Mouse (Mus musculus) midbrain, embryonic 15.5 days (tissue): ENCODE results near the gene Adgre1. TPM values are rescaled to one million over a fixed set of nuclear protein-coding genes. Genes with fewer than 3 reads are reported as not detected.

Experiments used
- ATAC-seq: fragments of 200-750 bp; cut with Nextera tagmentation; replicated peaks from 2 replicates; pipeline ENCODE4 v1.8.0; 2017; ENCODE audit warnings: moderate TSS enrichment
- H3K27ac ChIP-seq: fragments of 300-500 bp; sonication (generic); 2 replicates; pipeline ENCODE4 v1.5.1; 2015; ENCODE audit warnings: mild to moderate bottlenecking, inconsistent platforms
- H3K27me3 ChIP-seq: fragments of 300-500 bp; sonication (generic); replicated peaks from 2 replicates; pipeline ENCODE4 v1.6.1; 2015; ENCODE audit warnings: inconsistent platforms
- H3K36me3 ChIP-seq: fragments of 300-500 bp; sonication (generic); replicated peaks from 2 replicates; pipeline ENCODE4 v1.6.1; 2015; ENCODE audit warnings: inconsistent platforms
- H3K4me1 ChIP-seq: fragments of 300-500 bp; sonication (generic); 2 replicates; pipeline ENCODE4 v1.6.1; 2015; ENCODE audit warnings: inconsistent platforms
- H3K4me2 ChIP-seq: fragments of 300-500 bp; sonication (generic); 2 replicates; pipeline ENCODE4 v1.6.1; 2015; ENCODE audit warnings: inconsistent platforms, mild to moderate bottlenecking, moderate library complexity
- H3K4me3 ChIP-seq: fragments of 300-500 bp; sonication (generic); 2 replicates; pipeline ENCODE4 v1.5.1; 2015; ENCODE audit warnings: mild to moderate bottlenecking, inconsistent platforms
- H3K9ac ChIP-seq: fragments of 300-500 bp; sonication (generic); 2 replicates; pipeline ENCODE4 v1.6.1; 2015; ENCODE audit warnings: mild to moderate bottlenecking, inconsistent platforms
- H3K9me3 ChIP-seq: fragments of 300-500 bp; sonication (generic); 2 replicates; pipeline ENCODE4 v1.6.1; 2016; ENCODE audit warnings: inconsistent platforms
- WGBS: fragments of 180-500 bp; shearing (Covaris S2); methylation state at CpG from one replicate; pipeline ENCODE4 v1.1.7; 2015; ENCODE audit warnings: mixed read lengths; 5-methylcytosine and 5-hydroxymethylcytosine counted together
- polyA plus RNA-seq: library from polyadenylated mRNA; unstranded; fragments of >200 nt; fragmentation: Nextera tagmentation; extraction: Ambion mirVana; gene quantifications from 2 replicates; pipeline ENCODE4 v1.2.1, GENCODE M21; 2015

The Adgre1 gene
- polyA plus RNA-seq, 1 experiment from 2014 or later: 4.5 TPM

GRCm38 (mm10) chr17:57341568-57341967 is 16.9 kb upstream of the Adgre1 start:
- H3K4me2 ChIP-seq: no peak overlapping the region
- H3K27ac ChIP-seq: no peak overlapping the region
- ATAC-seq: no peak
- H3K4me3 ChIP-seq: no peak overlapping the region
- 73% methylated on average over 4 of the region's 4 CpGs for WGBS
- H3K9me3 ChIP-seq: no peaks in the 10 kb centered on the region
- H3K36me3 ChIP-seq: no peaks in the 10 kb centered on the region
- H3K9ac ChIP-seq: no peak overlapping the region
- H3K27me3 ChIP-seq: no peaks in the 10 kb centered on the region
- no peaks in the 10 kb centered on the region for H3K4me1 ChIP-seq

- H3K9ac ChIP-seq: no peak overlapping the region
- 70% methylated on average over 2 of the region's 2 CpGs for WGBS
- no peak for ATAC-seq
These were observed 14.3 kb upstream of the Adgre1 start for GRCm38 (mm10) chr17:57344029-57344707.

GRCm38 (mm10) chr17:57347017-57347416 is 11.5 kb upstream of the Adgre1 start:
- Histone ChIP-seq H3K4me2 (no peak overlapping the region), H3K27ac (no peak overlapping the region), H3K9me3 (no peaks in the 10 kb centered on the region), H3K36me3 (no peaks in the 10 kb centered on the region), H3K4me1 (no peaks in the 10 kb centered on the region), H3K4me3 (no peak overlapping the region), H3K27me3 (no peaks in the 10 kb centered on the region), H3K9ac (no peak overlapping the region)
- ATAC-seq: no peak
- 79% methylated on average over 6 of the region's 6 CpGs for WGBS

More at GRCm38 (mm10) chr17:57344029-57344707, 14.3 kb upstream of the Adgre1 start:
- no peaks in the 10 kb centered on the region for H3K4me1 ChIP-seq
- no peaks in the 10 kb centered on the region for H3K27me3 ChIP-seq
- no peak overlapping the region for H3K4me3 ChIP-seq
- no peaks in the 10 kb centered on the region for H3K36me3 ChIP-seq
- H3K4me2 ChIP-seq: no peak overlapping the region
- no peak overlapping the region for H3K27ac ChIP-seq
- no peaks in the 10 kb centered on the region for H3K9me3 ChIP-seq

- Histone ChIP-seq H3K27me3 (no peaks in the 10 kb centered on the region), H3K4me2 (no peak overlapping the region), H3K36me3 (no peaks in the 10 kb centered on the region), H3K9me3 (no peaks in the 10 kb centered on the region), H3K4me3 (no peak overlapping the region), H3K4me1 (no peaks in the 10 kb centered on the region), H3K9ac (no peak overlapping the region), H3K27ac (no peak overlapping the region)
- no peak for ATAC-seq
- 89% methylated on average over 2 of the region's 2 CpGs for WGBS
These were observed 10.7 kb upstream of the Adgre1 start for GRCm38 (mm10) chr17:57347781-57348180.

GRCm38 (mm10) chr17:57349067-57349466 is 9.4 kb upstream of the Adgre1 start:
- Histone ChIP-seq H3K36me3 (no peaks in the 10 kb centered on the region), H3K27ac (no peak overlapping the region), H3K4me1 (no peaks in the 10 kb centered on the region), H3K27me3 (no peaks in the 10 kb centered on the region), H3K9me3 (no peaks in the 10 kb centered on the region), H3K9ac (no peak overlapping the region), H3K4me3 (no peak overlapping the region), H3K4me2 (no peak overlapping the region)
- ATAC-seq: no peak
- WGBS: 71% methylated on average over 5 of the region's 5 CpGs

GRCm38 (mm10) chr17:57350212-57350611 is 8.3 kb upstream of the Adgre1 start:
- no peak overlapping the region for H3K4me3 ChIP-seq
- WGBS: 85% methylated on average over 5 of the region's 5 CpGs
- no peaks in the 10 kb centered on the region for H3K4me1 ChIP-seq
- no peak for ATAC-seq
- H3K36me3 ChIP-seq: no peaks in the 10 kb centered on the region
- no peak overlapping the region for H3K4me2 ChIP-seq
- no peaks in the 10 kb centered on the region for H3K9me3 ChIP-seq
- H3K9ac ChIP-seq: no peak overlapping the region
- H3K27ac ChIP-seq: no peak overlapping the region
- no peaks in the 10 kb centered on the region for H3K27me3 ChIP-seq

- Histone ChIP-seq H3K36me3 (no peaks in the 10 kb centered on the region), H3K4me3 (no peak overlapping the region), H3K9ac (no peak overlapping the region), H3K27ac (no peak overlapping the region), H3K4me1 (no peaks in the 10 kb centered on the region), H3K27me3 (no peaks in the 10 kb centered on the region), H3K9me3 (no peaks in the 10 kb centered on the region), H3K4me2 (no peak overlapping the region)
- ATAC-seq: no peak
- WGBS: 89% methylated on average over 9 of the region's 9 CpGs
These were observed 7.4 kb upstream of the Adgre1 start for GRCm38 (mm10) chr17:57351107-57351506.

- WGBS: 88% methylated on average over 11 of the region's 11 CpGs
- no peak for ATAC-seq
- H3K4me2 ChIP-seq: no peak overlapping the region
- no peaks in the 10 kb centered on the region for H3K4me1 ChIP-seq
- no peak overlapping the region for H3K27ac ChIP-seq
- H3K9ac ChIP-seq: no peak overlapping the region
- H3K27me3 ChIP-seq: no peaks in the 10 kb centered on the region
- H3K36me3 ChIP-seq: no peaks in the 10 kb centered on the region
- H3K9me3 ChIP-seq: no peaks in the 10 kb centered on the region
- no peak overlapping the region for H3K4me3 ChIP-seq
These were observed 1.2 kb downstream of the Adgre1 start for GRCm38 (mm10) chr17:57359485-57360241.

Other genes starting within 250 kb of the Adgre1 start
- gene Cd70, start 208.9 kb upstream of the Adgre1 start, polyA plus RNA-seq: 1.1 and 1.2 TPM in 2 replicates
- not detected in 2 replicates for gene Tnfsf14, start 164.5 kb upstream of the Adgre1 start, polyA plus RNA-seq
- gene C3, start 130.6 kb upstream of the Adgre1 start, polyA plus RNA-seq: 2.2 TPM in 2 replicates
- gene Gpr108, start 110.2 kb upstream of the Adgre1 start, polyA plus RNA-seq: 22.7 and 23.1 TPM in 2 replicates
- 9.6 and 10.5 TPM in 2 replicates for gene Trip10, start 109.2 kb upstream of the Adgre1 start, polyA plus RNA-seq
- gene Vav1, start 79.6 kb upstream of the Adgre1 start, polyA plus RNA-seq: 1.5 and 1.6 TPM in 2 replicates
- gene Vmn2r120, start 186.8 kb downstream of the Adgre1 start, polyA plus RNA-seq: not detected in 2 replicates